Mouse (Mus musculus) spleen, embryonic (tissue): ENCODE measurements at regions not wholly inside any gene's neighbourhood (a gene's known extent, or its start where the extent isn't known, plus 50 kb on each side); places are given as distances from the start of the nearest gene placed in this dataset.

ENCODE experiments used
- CTCF ChIA-PET: fragments of 350-600 bp; sonication (Branson Sonifier 250); formaldehyde crosslinking; loops from one replicate; lab custom pipeline; 2022; lab: Charles Lee

- CTCF ChIA-PET, result no interaction called here
Observed at GRCm38 (mm10) chr4:30776816-30777442, 1187.0 kb upstream of the Map3k7 start.

- CTCF ChIA-PET, result no interaction called here
Observed at GRCm38 (mm10) chr4:30781649-30782048, 1182.2 kb upstream of the Map3k7 start.

DNA sequence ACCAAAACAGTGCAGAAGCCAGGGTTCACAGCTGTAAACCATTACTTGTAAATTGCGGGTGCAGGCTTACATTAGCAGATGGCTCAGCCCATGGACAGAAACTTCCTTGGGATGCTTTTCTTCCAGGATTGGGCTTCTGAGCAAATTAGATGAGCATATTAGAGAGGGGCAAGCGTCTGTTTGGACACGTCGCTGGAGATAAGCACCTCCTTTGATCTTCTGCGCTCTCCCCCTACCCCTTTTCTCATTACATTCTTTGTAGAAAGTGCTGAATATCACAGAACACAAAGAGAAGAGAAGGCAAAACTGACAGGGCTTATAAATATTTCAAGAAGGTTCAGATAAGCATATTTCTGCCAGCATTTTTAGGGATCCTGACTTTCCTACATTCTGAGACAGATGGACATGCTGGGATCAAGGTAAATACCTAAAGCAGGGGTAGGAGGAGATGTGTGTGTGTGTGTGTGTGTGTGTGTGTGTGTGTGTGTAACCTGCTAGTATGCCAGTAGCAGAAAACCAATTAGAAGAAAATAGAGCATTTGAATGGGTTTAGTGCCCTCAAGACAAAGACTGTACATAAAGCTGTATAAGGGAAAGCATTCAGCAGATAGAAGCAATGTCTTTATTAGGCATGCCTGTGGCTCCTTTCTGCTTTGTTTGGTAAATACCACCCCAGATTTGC, 1173.8 kb upstream of the Map3k7 start:
- CTCF ChIA-PET, result no interaction called here

DNA sequence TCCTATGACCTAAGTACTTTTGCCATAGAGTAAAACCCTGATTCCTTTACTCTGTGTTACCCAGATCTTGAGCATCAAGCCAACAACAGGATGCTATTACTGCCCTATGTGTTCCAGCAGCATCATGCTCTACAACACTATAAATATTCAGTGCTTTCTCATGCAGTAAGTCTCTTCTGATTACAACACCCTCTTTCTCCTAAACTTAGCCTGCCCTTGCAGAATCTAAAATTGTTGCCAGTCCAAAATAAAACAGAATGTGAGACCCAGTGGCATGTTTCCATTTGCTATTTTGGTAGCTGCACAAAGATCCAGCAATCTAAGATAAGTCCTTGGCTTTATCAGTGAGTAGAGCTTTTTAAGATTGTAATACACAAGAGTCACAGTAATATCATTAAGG, 1154.1 kb upstream of the Map3k7 start:
- CTCF ChIA-PET, result no interaction called here

DNA sequence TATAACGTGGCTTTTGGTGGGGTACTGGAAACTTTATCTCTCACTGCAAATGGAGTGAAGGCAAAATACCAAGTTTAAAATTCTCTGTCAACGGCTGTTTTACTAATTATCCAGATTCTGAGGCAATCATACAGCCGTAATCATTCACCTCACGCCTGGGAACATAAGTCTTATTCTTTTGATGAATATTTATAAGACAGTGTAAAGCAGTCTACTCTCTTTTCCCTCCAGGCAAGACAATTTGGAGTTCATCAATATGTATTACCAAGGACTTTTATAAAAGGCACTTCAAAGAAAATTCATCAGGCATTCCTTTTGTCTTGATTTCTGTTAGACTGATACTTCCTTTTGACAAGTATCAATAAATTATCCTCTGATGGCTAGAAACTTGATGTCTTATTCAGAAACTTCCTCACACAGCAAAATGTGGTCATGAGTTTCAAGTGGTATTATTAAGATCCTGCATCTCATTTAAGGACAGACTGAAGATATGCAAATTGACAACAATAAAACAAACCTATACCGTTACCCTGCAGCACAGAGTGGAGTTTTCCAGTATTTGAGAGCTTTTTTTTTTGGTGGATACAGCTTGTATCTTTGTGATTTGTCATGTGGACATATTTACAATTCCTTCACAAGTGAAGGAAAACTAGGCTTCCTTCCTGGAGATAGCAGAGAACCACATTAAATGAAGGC, 1108.4 kb upstream of the Map3k7 start:
- CTCF ChIA-PET, result no interaction called here

DNA sequence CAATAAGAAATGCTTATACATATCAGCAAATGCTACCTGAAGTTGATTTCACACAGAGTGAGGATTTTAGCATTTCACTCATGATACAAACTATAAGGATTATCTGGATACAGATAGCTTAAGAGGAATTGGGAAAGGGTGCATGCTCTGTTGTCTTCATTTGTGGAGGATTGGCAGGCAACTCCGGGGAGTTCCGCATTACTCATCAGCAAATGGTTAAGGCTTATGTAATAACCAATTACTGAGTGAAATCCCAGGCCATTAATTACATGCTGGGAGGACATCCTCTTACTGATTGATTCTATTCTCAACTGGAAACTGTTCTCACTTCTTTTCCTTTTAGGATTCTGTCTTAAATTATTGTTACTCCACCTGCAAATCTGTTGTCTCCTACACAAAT, 1058.9 kb upstream of the Map3k7 start:
- CTCF ChIA-PET, result no interaction called here

DNA sequence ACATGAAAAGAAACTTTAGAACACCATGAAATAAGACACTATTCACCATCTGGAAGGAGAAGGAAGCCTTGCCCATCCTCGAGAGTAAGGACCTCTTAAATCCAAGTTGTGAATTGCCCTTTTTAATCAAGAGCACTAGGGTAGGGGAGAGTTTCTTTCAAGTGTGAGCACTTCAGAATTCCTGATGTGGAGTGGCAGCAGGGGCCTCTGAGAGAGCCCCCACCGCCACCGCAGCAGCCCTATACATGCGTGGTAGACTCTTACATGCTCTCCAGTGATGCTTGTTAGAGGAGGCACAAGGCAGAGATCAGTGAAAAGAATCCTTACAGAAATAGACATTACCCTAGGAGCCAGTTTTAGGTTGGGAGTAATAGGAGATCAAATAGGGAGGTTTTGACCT, 1041.0 kb upstream of the Map3k7 start:
- CTCF ChIA-PET, result no interaction called here

- CTCF ChIA-PET, result no interaction called here
Observed at GRCm38 (mm10) chr4:30932358-30932757, 1031.5 kb upstream of the Map3k7 start.

GRCm38 (mm10) chr4:30933030-30933987, 1030.6 kb upstream of the Map3k7 start:
- CTCF ChIA-PET, result no interaction called here

- CTCF ChIA-PET, result no interaction called here
Observed at GRCm38 (mm10) chr4:30983611-30984010, 980.3 kb upstream of the Map3k7 start.

GRCm38 (mm10) chr4:31012006-31012405, 951.9 kb upstream of the Map3k7 start:
- CTCF ChIA-PET, result no interaction called here

DNA sequence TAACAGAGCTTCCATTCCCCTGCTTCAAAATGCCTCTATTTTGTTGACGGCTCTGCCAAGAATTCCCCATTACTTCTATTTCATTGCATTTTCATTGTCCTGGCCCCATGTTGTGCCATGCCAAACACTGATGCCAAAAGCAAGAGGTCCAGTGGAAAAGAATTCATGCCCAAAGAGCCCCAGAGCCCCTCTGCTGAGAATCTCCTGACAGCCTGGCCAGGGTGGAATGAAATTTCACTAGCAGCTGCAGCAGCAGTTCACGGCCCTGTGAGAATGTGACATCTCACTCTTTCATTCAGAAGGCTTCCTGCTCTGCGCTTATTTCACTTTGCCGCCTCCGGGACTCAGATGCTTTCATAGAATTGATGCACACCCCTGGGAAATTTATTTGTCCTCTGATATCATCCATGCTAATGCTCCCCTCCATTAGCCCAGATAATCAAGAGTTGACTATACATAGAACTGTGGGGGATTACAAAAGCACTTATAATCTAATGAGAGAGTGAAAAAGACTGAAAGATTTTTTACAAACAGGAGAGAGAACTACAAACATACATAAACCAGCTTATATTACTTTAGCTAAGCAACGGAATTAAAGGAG, 911.7 kb upstream of the Map3k7 start:
- CTCF ChIA-PET, result no interaction called here

- CTCF ChIA-PET, result no interaction called here
Observed at GRCm38 (mm10) chr4:31076236-31076635, 887.7 kb upstream of the Map3k7 start.

DNA sequence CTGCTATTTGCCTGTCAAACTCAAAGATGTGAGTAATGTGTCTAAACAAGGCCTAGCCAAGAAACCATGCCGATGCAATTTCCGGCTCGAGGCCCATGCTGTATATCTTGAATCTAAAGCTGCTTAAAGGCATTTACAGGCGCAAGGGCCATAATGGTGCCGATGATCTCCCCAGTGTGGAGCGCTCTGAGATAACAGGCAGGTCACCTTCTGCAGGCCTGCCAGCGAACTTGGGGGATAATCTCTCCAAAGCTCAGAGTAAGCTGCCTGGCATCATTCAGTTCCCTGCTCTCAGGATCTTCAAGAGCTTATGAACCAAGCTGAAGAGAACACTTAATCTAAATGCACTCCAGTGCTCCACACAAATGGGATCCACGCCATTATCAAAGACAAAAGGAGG, 842.3 kb upstream of the Map3k7 start:
- CTCF ChIA-PET, result no interaction called here

DNA sequence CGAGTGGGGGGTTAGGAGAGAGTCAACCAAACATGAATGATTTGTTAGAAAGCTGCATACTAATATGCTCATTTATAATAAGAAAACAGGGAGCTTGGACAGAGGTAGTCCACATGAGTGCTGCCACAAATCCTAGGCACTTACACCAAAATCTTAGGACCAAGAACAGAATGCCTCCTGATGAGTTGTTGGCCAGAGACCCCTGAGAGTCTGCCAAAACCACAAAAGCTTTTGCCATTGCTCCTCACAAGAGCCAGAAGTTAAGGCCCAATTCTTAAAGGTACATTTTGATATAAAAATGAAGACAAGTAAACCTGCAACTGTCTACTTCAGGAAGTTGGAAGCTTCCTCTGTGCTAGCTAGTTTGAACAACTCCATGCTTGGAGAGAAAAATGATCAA, 820.7 kb upstream of the Map3k7 start:
- CTCF ChIA-PET, result no interaction called here

DNA sequence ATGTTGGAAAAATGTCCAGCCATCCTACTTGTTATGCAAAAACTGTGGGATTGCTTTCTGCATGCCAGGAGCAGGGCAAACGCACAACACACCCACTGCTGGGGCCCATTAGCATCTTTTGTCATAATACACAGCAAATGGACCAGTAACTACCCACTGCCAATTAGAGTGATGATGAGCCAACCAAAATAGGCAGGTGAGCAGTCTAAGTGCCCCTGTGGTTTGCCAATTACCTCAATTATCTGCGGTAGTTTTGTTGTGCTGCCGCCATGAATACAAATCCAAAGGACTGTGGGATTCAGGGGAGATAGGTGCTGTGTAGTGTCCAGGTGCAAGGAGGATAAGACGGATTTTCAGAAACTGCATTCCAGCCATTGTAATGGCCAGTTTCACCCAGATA, 796.5 kb upstream of the Map3k7 start:
- CTCF ChIA-PET, result no interaction called here

- CTCF ChIA-PET, result no interaction called here
Observed at GRCm38 (mm10) chr4:31168357-31168756, 795.5 kb upstream of the Map3k7 start.

DNA sequence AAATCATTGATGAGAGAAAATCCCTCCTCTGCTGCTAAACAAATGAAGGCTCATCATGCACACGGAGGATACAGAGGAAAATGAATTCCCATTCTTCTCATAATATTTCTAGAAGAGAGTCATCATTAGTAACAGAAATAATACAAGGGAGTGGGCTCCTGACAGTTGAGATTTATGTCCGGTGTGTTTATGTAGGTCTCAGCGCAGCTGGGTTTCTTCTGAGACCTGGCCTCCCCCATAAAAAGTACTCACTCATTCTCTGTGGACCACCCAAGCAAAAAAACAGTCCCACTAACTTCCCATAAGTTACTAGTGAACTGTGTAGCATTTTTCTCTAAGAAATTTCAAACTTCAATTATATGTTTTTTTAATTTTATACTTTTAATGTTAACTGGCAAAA, 792.7 kb upstream of the Map3k7 start:
- CTCF ChIA-PET, result no interaction called here

GRCm38 (mm10) chr4:31197852-31198251, 766.0 kb upstream of the Map3k7 start:
- CTCF ChIA-PET, result no interaction called here

GRCm38 (mm10) chr4:31203286-31203685, 760.6 kb upstream of the Map3k7 start:
- CTCF ChIA-PET, result no interaction called here

- CTCF ChIA-PET, result no interaction called here
Observed at GRCm38 (mm10) chr4:31205332-31205970, 758.4 kb upstream of the Map3k7 start.
